Mouse (Mus musculus): ENCODE measurements around the gene Tlr11.

The Tlr11 gene

DNA sequence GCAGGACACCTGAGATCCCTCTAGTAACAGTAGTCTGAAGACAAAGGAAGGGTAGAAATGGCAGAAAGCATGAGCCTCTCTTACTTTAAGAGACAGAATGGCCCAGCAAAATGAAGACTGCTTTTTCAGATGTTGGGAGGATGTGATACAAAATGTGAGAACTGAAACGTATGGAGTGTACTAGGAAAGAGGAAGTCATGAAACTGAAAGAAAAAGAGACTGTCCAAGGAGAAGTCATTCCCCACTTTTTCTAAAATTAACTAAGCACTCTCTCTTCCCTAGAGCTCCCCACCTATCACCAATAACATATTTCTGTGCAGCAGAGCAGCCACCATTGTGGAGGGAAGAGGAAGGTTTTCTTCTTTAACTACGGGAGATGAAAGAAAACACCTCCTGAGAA, at the start of gene Tlr11:
TSS of gene Tlr11 (plus strand) at position 322 of the 400 bp plus-strand sequence.
- DNase-seq (ENCODE audit: low spot score) = no peak

DNA sequence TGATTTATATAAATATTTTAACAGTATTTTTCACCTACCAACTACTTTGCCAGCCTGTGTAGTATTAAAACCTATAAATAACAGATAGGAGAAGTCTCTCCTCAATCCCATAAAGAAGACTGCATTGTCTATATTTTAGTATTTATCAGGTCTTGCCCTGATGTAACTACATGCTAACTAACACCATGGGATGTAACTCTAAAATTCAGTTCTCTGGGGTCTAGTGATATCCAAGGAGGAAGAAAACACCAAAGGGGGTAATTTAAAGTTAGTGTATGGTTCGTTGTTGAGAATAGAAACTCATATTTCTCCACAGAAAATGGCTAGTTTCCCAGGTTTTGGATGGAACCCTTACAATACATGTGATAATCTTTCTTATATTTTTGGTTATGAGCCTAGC, 31.1 kb upstream of the Tlr11 start, which contains the start of gene Olfr734:
TSS of gene Olfr734 (minus strand) at position 101 of the 400 bp plus-strand sequence.
- DNase-seq (ENCODE audit: low spot score) = no peak

DNA sequence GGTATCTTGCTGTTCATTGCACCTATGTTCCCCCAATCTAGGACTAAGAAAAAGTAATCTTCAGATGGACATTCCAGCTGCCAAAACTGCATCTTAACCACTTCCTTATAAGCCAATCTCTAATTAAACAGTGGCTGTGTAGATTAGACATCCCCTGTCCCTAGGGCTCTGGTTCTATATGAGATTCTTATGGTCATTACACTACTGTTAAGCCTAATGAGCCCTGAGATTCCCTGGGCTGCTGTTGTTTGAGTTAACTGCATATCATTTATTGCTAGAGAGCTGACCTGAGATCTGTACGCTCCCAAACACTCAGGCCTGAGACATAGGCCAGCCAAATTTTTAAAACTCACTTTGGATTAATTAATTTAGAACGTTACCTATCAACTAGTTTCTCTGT, 8.9 kb upstream of the Tlr11 start, which contains the start of gene Olfr735:
TSS of gene Olfr735 (minus strand) at position 77 of the 400 bp plus-strand sequence.
- DNase-seq (ENCODE audit: low spot score) = no peak

DNA sequence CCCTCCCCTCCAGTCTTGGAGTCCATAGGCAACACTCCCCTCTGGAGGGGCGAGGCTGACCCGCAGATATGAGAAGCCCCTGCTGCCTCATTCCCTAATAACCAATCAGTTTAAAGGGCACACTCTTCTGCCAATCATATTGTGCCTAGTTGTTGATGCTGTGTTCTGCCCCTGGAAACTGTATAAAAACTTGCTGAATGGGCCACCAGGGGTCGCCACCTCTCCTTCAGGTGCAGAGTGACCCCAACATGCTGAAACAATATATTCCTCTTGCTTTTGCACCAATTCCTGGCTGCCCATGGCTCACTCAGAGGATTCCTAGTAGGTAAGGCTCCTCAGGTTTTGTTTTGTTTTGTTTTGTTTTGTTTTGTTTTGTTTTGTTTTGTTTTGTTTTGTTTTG, 5.3 kb upstream of the Tlr11 start:
- no peak for DNase-seq (ENCODE audit: low spot score)

DNA sequence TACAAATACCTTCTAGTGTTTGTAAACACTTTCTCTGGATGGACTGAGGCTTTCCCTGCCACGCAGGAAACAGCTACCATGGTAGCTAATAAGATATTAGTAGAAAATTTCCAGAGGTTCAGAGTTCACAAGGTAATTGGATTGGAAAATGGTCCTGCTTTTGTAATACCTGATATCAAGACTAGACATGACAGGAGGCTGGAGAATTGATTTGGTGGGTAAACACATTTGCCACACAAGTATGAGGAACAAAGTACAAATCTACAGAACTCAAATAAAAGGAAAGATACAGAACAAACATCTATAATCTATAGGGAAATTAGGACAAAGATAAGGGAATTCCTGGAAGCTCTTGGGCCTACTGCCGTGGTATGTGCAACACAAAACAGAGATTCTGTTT, 989 bp upstream of the Tlr11 start:
- no peak for DNase-seq (ENCODE audit: low spot score)

DNA sequence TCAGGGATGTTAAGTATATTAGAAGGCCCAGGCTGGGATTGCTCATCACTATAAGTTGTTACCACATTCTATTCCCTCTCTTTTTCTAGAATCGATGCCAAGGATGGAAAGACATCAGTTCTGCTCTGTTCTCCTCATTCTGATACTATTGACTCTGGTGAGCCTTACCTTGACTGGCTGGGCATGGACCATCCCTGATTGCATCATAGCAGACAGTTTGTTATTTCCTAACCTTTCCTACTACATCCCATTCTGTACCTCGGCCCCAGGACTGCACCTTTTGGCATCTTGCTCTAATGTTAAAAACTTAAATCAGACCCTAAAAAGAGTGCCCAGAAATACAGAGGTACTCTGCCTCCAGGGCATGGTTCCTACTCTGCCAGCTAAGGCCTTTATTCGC, 2.8 kb downstream of the Tlr11 start:
- no peak for DNase-seq (ENCODE audit: low spot score)

DNA sequence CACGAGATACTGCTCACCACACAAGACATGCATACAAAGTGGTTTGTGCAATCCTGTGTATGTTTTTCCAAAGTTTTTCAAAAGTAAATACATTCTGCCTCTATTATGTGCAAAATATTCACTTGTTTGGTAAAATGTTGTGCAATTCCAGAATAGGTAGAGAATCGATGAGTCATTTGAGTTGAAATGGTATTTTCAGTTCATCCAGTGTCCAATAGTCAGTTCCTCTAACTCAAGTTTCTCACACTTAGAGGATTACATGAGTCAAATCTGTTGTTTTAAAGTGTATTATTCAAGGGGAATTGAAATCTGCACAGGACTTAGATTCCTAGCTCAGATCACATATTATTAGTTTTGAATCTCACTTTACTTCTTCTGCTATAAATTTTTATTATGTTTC, 5.8 kb downstream of the Tlr11 start:
- DNase-seq (ENCODE audit: low spot score) = no peak

DNA sequence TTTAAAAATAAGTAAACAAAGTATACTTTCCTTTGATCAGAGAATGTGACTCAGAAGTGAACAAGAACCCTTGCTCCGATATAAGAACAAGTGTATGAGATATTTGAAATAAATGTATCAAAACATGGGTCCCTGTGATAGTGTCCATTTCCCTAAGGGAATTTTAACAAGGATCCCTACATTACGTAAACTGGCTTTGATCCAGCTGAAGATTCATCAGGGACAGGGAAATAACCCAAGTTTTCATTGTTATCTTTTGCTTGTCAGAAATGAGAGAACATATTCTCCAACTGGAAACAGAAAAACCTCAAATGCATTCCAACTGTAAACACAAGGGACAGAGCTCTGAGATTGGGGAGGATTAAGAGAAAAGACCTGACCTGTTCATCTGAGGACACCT, 23.1 kb downstream of the Tlr11 start, which contains the start of gene Olfr736:
TSS of gene Olfr736 (plus strand) at position 301 of the 400 bp plus-strand sequence.
- DNase-seq (ENCODE audit: low spot score) = no peak

DNA sequence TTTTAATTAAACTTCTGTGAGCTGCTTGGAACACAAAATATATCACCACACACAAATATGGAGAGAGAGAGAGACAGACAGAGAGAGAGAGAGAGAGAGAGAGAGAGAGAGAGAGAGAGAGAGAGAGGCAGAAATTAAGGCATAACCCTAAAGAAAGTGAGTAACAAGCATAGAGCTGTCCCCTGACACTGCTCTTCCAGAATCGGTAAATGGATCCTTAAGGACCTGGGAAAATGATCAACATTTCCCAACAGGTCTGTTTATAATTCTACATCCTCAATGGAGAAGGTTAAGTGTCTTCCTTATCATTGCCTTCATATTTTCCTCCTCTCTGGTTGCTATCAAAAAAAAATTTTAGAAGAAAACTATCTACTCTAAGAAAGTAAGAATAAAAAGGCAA, 49.6 kb downstream of the Tlr11 start, which contains the start of gene Olfr738:
TSS of gene Olfr738 (plus strand) at position 301 of the 400 bp plus-strand sequence.
- DNase-seq (ENCODE audit: low spot score) = no peak
